Mouse (Mus musculus): Measurements from ENCODE around the gene Lmo2.

GRCm38 (mm10) chr2:103932480-103932879 lies 25.3 kb upstream of the Lmo2 start:
- no peak for TF ChIP-seq POLR2A (IDR thresholded peaks at IDR 0.05; ENCODE audit: borderline replicate concordance, extremely low read depth, low read depth, low read length)
- TF ChIP-seq CTCF (IDR thresholded peaks at IDR 0.05; ENCODE audit: insufficient read depth, low read length) = no peak

Measured in lung, adult 2 months (tissue).